Mouse (Mus musculus) G1E-ER4 (cell line): ENCODE measurements around the gene Nipal3. TPM values are rescaled to one million over a fixed set of nuclear protein-coding genes. Genes with fewer than 3 reads are reported as not detected.

Source experiments
- GATA1 ChIP-seq: IDR thresholded peaks from one replicate; pipeline ENCODE4 v1.8.0; 2012; ENCODE audit warnings: low read length, inconsistent platforms
- polyA plus RNA-seq: library from polyadenylated mRNA; stranded (reverse); fragments of >175 nt; gene quantifications from 2 replicates; pipeline ENCODE4 v1.2.3, GENCODE M21; 2012

Gene Nipal3
- polyA plus RNA-seq, 1 experiment, result 34.5 TPM

- TF ChIP-seq GATA1, result no peak
Observed at GRCm38 (mm10) chr4:135480370-135480769, 14.5 kb downstream of the Nipal3 start.

DNA sequence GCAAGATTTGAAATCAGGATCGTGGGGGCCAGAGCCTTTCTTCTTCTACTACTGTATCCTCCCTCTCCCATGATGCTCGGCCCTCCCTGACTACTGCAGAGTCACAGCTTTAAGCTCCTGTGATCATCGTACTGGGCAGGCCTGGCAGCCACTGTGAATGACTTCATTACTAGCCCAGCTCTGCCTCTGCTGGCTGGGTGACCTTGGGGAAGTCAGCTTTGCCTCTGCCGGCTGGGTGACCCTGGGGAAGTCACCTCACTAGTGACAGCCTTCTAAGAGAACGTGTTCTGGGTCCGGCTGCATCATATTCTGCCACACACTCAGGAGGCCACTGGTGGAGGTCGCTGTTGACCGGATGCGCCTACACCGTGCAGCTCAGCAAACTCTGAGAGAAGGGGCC is 17.0 kb downstream of the Nipal3 start:
- TF ChIP-seq GATA1, result no peak

DNA sequence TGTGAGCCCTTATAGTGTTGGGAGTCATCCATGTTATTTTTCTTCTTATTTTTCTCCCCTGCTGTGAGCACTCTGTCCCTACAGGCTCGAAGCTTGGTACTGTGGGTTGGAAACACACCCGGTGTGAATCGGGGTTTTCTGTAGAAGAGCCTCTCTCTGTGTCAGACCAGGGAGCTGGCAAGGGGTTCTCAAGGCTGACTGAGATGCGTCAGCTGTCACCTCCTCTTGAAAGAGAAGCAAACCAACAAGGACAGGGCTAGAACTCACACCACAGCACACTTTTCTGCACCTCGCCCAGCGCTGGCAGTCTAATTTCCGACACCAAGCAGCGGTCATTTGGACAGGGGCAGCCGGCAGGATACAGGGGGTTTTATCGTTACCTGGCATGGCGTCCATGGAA is 31.4 kb downstream of the Nipal3 start:
- no peak for TF ChIP-seq GATA1

DNA sequence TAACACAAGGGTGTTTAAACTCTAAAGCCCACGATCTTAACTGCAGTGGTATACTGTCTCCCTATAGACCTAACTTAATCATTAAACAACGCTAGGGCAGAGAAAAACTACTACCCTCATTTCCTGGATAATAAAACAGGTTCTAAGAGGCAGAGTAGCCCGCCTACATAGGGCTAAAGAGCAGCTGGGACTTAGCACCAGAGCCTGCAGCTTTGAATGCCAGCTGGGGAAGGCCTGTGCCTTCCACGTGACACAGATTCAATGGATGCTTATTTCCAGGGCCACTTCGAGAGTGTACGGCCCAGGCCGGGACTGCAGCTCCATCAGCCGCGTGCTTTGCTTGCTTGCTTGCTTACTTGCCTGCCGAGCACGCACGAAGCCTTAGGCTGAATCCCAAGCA is 41.3 kb downstream of the Nipal3 start:
- no peak for TF ChIP-seq GATA1

GRCm38 (mm10) chr4:135453164-135453563 is 41.7 kb downstream of the Nipal3 start:
- TF ChIP-seq GATA1, result no peak

DNA sequence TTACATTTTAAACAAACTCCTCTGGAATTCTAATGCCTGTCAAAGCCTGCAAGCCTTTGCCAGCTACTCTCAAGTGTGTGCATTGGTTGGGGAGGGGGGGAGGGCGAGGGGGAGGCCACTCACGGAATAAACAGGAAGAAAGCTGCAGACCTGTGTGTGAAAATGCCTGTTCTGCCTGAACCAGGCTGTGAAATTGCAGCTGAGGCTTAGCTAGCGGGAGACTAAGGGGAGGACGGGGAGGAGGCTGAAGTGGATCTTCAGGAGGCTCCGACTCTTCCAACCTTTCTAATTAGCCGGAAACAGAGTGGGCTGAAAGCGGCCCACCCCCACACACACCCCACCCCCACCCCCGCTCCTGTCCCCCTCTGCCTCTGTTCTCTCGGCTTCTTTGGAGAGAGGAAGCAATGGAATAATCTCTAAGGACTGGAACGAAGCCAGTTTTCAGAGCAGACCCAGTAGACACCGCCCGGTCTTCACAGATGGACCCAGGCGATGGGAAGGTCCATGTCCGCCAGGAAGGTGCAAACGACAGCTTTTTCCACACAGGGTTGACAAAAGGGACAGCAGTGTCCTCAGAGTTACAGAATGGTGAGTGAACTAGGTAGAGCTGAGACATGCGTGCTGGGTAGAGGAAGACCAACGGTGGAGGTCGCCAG is 43.4 kb downstream of the Nipal3 start:
- no peak for TF ChIP-seq GATA1

DNA sequence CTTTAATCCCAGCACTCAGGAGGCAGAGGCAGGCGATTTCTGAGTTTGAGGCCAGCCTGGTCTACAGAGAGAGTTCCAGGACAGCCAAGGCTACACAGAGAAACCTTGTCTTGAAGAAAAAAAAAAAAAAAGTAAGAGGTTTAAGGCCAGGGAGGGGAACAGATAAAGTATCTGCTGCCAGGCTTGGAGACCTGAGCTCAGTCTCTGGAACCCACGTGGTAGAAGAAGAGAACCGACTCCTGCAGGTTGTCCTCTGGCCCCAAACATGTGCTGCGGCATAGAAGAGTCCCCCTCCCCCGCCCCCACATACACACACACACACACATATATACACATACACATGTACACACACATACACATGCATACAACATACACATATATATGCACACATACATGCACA is 52.4 kb downstream of the Nipal3 start:
- TF ChIP-seq GATA1, result no peak

GRCm38 (mm10) chr4:135439904-135440522 is 54.8 kb downstream of the Nipal3 start:
- no peak for TF ChIP-seq GATA1

DNA sequence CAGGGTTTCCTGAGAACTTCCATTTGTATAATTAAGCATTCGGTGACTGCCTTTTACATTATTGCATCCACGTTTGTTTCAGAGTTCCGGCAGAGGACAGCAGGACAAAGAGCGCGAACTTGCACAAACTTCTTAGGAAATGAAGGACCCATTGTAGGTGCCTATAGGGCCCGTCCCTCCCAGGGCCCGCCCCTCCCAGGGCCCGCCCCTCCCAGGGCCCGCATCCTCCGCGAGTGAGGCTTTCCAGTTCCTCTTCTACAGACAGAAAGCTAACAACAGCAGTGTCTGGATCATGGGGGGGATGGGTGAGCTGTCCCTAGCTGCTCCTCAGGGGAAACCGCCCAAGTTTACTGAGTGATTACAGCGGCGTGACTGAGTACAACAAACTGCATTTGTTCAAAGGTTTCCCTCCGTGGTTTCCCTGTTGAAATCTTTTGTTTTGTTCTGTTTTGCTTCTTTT is 55.6 kb downstream of the Nipal3 start:
- TF ChIP-seq GATA1, result no peak

DNA sequence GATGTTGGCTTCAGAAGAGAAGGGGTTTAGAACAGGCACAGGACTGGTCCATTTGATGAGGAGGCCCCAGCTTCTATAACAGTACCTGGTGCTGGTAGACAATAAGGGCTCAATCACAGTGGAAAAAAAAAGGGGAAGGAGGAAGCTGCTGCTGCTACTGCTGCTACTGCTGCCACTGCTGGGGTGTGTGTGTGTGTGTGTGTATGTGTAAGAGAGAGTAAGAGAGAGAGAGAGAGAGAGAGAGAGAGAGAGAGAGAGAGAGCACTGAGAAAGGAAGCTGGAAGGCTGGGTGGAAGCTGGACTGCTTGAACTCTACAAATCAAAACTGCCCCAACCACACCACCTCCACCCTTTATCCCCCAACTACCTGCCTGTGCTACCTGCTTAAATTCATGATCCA is 56.9 kb downstream of the Nipal3 start:
- no peak for TF ChIP-seq GATA1

DNA sequence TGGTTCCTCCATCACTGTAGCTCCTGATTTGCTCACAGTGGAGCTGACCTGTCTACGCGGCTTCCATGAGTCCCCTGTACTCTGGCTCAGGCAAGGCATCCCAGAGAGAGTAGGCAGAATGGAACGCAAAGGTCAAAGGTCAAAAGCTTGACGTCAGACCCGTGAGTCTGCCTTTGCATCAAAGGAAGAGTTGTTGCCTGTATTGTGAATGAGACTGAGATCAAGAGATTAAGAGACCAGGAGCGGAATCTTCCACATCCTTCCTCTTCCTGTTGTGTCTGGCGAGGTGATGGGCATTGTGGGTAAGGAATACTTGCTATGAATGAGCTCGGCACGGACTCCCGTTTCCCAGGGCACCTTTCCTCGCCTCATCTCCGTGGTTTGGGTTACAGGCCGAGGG is 58.5 kb downstream of the Nipal3 start:
- TF ChIP-seq GATA1, result no peak

- no peak for TF ChIP-seq GATA1
Observed at GRCm38 (mm10) chr4:135434395-135434789, 60.4 kb downstream of the Nipal3 start.

DNA sequence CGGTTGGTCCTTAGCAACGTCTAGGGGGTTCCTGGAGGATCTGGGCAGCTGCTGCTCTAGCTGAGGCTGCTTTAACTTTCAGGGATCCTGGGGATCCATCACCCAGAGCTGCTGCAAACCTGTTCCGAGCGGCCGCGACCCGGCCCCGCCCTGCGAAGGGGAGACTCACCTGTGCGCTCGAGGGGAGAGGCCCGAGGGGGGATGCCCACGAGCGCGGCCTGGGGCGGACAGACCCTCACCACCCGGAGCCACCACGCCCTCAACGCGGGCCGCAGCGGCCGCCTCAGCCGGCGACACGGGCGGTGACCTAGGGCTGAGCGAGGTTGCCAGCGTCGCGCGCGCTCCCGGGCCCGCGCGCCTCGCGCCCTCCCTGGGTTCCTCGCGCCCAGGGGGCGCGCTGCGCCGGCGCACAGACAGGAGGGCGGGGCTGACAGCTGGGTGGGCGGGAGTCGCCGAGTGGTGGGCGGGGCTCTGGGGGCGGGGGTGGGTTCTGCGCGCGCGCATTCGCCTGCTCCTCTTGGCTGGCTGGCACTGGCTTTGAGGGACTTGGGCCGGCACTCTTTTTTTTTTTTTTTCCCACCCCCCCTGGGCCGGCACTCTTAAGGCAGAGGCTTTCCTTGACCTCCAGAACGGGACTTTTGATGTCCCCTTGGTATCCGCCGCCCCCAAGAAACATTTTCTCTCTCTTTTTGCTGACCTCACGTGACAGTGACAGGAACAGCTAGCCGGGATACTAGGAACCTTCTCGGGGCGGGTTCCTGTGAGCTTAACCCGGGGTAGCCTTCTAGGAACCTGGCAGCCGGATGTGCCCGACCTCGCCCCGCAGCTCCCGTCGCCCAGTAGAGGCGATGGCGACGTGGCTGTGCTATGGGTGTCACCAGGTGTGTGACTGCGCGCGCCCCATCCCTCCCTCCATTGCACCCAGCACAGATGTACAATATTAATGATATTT is 61.1 kb downstream of the Nipal3 start, which contains the start of gene Rcan3:
Rcan3 (minus strand) TSS at position 411 of the 952 bp plus-strand sequence.
- TF ChIP-seq GATA1, result no peak

- no peak for TF ChIP-seq GATA1
Observed at GRCm38 (mm10) chr4:135433086-135433442, 61.8 kb downstream of the Nipal3 start.

DNA sequence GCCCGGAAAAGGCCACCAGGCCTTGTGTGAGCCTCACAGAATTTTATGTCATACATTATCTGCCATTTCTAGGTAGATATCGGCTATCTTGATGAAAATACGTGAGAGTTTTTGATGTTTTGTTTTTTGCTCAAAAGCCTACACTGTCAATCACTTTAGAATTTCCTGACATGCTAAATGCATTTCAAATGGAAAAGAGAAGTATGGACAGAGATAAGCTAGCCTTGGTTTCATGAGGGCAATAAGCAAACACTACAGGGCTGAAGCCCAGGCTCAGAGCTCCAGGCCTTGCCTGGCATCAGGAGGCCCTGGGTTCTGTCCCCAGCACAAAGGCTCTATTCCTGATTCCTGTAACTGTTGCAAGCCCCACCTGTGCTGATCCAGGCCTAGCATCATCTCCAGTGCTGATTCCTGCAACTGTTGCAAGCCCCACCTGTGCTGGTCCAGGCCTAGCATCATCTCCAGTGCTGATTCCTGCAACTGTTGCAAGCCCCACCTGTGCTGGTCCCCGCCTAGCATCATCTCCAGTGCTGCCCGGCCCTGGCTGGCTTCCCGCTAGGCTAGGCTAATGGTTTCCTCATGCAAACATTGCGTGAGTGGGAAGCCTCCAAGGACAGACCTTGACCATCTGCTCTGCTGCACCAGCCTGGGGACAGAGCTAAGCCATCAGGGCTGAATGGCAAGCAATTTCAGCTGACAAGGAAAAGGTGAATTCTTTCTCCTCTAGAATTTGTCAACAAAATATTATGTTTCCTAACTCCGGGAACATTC is 64.7 kb downstream of the Nipal3 start:
- no peak for TF ChIP-seq GATA1
